Mouse (Mus musculus) 416B (cell line): ENCODE data around the gene Nfib.

Source experiments
- DNase-seq: peaks from one replicate; pipeline ENCODE4 v3.0.0; 2011; ENCODE audit warnings: low read depth

Nfib gene

GRCm38 (mm10) chr4:82430802-82431201, 274.7 kb downstream of the Nfib start:
- DNase-seq, result no peak

DNA sequence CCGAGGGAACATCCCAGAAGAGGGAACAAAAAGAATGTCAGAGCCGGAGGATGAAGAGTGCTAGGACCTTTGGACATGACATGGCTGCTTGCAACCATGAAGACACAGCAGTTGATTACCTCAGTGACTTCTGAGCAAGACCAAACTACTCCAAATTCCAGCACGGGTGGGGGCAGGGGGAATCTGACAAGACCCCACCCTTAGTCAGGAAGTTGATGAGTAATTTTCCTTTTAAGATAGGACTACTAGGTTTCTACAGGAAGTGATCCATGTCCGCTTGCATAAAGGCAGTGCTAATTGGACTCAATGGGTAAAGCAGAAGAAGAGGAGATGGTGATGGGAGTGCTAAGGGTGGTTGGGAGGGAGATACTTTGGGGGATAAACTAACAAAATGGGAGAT, 279.3 kb downstream of the Nfib start:
- peak; percentile 7 for DNase-seq

GRCm38 (mm10) chr4:82418241-82418640, 287.3 kb downstream of the Nfib start:
- no peak for DNase-seq

DNA sequence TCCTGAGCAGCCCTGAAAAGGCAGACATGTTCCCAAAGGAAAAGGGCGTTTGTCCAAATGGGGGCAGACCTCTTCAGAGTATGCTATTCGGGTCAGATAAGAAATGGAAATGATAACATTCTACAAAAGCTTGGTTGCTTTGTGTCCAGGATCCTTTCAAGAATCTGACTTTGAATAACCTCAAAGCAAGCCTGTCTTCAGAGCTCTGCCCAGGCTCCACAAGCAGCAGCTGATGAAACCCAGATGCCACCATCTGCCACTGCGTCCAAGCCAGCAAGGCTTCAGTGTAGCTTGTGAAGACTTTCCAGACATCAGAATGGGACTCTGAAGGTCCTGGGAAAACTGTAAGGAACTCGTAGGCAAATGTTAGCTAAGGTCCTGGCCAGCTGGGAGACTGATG, 289.7 kb downstream of the Nfib start:
- DNase-seq, result no peak

GRCm38 (mm10) chr4:82412651-82413050, 292.9 kb downstream of the Nfib start:
- DNase-seq, result no peak

- DNase-seq, result no peak
Observed at GRCm38 (mm10) chr4:82411965-82412364, 293.6 kb downstream of the Nfib start.

DNA sequence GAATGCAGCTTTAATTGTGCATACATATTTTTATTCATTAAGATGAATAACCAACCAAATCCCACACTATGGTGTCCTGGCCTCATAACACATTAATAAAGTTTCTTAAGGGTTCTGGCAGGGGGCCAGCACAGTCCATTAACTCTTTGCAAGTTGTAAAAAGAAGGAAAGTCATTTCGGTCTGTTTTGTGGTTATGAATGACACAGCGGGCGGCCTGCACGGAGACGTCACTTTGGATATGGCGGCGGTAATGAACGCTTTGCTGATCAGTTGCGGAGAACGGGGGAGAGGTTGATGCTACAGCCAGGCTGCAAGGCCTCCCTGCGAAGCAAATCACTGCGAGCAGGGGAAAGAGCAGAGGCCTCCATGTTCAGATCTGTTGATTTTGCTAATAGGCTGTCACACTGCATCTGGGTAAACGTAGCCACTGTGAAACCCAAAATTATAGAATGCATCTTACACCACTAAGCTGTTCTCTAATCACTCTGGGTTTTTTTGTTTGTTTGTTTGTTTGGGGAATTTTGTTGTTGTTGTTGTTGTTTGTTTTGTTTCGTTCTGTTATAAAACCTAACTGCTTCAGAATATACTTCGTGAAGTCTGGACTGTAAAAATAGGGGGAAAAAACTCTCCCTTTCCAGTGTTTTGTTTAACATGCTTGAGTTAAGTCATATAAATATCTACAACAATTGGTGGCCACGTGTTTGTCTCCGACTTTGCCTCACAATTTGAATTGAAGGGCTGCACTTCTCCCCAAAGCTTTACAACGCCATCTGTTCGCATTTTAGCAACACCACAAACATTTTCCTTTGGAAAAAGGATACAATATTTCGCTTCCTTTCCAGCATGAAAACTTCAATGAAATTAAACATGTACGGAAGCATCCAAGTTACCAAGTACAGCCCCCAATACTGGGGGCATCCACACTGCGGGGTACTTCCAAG, 296.8 kb downstream of the Nfib start:
- DNase-seq, result no peak

- DNase-seq, result no peak
Observed at GRCm38 (mm10) chr4:82406511-82406910, 299.0 kb downstream of the Nfib start.

DNA sequence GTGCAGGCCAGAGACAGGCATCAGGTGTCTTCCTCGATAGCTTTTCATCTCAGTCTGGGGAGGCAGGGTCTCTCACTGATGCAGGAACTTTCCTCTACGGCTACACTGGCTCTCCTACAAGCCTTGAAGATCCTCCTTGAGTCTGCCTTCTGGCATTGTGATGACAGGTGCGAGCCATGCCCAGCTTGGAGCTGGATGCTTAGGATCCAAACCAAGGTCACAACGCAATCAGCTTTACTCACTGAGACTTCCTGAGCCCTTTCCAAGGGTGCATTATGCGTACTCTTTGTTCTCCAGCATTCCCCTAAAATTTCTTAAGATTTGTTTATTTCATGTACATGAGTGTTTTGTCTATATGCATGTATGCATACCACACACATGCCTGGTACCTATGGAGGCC, 299.8 kb downstream of the Nfib start:
- DNase-seq, result no peak

DNA sequence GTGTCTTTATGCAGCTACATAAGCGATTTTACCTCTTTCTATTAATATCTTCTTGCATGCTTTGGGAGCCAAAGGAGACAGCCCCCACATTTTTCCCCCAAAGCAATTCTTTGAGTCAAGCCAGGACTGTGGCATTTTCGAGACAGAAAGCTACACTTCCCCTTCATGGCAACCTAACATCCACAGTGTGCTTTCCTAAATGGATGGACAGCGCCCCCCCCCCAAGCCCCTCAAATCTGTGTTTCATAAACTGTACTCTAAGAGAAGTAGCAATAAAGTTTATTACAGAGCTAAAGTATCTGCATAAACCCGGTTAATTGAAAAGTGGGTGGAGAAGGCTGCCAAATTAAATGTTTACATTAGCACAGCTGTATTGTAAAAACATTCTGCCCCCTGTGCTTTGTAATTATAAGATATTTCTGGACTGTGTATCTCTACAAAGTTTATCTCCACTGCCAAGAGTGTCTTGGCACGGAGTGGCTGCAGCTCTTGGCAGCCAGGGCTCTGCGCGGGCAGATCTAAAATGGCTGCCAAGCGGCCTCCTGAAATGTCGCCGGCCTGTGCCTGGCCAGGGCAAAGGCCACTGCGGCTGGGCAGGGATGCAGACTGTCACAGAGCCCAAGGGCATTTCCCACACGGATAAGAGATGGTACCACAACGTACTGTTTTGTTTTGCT, 301.4 kb downstream of the Nfib start:
- no peak for DNase-seq

DNA sequence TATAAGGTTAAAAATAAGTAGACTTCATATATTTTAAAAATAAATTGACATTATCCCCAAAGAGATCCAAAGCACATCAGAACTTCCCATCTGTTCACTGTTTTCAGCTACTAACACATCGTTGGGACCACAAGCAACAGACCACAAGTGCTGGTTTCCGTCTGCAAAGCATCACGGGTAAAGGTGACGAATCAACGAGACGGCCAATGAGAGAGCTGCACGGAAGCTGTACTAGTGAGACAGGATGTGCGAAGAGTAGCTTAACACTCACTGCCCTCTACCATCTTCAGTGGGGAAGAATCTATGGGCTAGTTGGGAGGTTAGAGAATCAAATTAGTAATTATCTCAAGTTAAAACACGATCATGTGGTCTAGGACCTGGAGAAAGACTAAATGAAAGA, 302.9 kb downstream of the Nfib start:
- DNase-seq, result no peak

DNA sequence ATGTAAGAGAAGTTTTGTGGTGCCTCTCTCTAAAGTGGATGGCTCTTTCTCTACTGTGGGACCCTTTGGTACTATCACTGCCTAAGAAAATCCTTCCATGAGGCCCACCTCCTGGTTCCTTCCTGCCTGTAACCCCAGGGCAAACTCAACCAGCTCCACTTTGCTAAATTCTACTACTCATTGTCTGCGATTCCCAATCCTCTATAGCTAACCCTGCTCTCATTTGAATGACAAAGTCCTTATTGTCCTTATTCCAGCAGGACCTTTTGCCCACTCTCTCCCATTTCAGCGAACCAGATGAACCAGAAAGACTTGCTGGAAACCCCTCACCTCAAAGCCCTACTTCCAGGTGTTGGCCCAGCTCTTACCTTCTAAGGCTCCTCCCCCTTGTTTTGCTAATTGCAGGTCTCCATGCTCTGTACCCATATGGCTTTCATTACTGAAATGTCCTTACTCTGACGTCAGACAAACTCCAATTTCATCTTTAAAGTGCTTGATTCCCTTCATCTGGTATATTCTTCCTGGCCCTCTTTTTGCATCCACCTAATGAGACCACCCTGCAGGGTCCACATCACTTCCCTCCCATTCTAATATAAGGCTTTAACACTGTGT, 304.0 kb downstream of the Nfib start:
- no peak for DNase-seq

GRCm38 (mm10) chr4:82400536-82400935, 305.0 kb downstream of the Nfib start:
- DNase-seq, result no peak

DNA sequence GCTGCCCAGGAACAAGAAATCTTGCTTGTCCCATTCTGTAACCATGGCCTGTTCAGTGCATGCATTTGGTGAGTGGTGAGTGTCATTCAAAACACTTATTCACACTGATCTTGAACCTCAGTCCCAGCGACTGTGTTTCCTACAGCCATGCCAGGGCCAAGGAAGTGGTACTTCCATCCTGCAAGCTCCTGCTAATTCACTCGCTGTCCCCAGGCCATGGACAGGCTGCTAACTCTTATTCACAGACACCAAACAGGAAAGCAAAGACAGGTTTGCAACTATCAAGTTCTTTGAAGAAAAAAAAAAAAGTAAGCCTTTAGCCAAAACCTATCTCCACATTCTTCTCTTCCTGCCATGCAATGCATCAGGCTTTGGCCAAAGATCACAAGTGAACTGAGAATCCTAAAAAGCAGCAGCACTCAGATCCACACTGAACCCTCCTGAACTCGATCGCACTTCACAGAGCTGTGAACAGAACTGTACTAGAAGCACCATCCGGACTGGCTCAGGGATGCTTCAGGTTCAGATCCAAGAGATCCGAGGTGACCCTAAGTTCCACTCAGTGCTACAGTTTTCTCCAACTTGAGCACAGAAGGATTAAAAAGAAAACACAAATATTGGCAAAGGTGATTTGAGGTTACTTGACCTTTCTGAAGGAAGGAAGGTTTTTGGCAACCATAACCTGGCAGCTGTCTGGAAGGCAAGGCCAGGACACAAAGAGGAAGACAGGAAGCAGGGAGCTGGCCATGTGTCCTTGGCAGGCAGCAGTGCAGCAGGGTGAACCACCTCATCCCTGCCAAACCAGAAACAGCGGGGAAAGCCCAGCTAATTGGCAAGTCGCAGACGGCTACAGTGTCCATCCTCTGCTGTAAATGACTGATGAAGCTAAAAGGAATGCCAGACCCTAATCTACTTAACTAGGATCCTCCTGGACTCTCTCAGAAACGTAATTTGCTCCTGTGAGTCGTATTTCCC, 305.9 kb downstream of the Nfib start:
- DNase-seq, result peak; percentile 22

DNA sequence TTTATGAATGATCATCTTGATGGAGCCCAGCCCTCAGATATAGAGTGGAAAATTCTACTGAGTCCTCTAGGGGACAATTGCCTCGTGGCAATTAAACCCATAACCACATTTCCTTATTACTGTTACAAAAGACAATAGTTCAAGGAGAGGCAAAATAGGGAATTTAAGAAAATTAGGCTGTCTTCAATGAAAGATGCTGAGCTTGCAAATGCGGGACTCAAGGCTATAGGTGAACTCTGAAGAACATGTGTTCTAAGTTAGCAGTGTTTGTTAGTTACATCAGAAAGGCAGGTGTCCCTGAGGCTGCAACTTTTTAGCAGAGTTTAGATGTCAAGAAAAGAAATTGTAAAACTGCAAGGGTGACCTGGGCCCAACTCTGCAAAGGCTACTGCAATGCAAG, 307.3 kb downstream of the Nfib start:
- DNase-seq, result no peak

GRCm38 (mm10) chr4:82396805-82397204, 308.7 kb downstream of the Nfib start:
- no peak for DNase-seq

DNA sequence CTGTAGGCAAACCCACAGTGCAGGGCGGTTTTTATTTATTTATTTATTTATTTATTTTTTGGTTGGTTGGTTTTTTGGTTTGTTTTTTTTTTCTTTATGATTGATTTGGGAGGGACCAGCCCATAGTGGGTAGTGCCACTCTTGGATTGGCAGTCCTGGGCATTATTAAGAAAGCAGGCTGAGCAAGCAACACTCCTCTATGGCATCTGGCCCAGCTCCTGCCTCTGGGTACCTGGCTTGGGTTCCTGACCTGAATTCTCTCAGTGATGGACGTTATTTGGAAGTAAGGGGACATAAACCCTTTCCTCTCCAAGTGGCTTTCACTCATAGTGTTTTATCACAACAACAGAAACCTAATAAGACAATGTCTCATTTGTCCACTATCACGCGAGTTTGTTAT, 309.5 kb downstream of the Nfib start:
- DNase-seq, result no peak

- peak; percentile 67 for DNase-seq
Observed at GRCm38 (mm10) chr4:82394346-82394745, 311.2 kb downstream of the Nfib start.

- DNase-seq, result no peak
Observed at GRCm38 (mm10) chr4:82393021-82393420, 312.5 kb downstream of the Nfib start.

DNA sequence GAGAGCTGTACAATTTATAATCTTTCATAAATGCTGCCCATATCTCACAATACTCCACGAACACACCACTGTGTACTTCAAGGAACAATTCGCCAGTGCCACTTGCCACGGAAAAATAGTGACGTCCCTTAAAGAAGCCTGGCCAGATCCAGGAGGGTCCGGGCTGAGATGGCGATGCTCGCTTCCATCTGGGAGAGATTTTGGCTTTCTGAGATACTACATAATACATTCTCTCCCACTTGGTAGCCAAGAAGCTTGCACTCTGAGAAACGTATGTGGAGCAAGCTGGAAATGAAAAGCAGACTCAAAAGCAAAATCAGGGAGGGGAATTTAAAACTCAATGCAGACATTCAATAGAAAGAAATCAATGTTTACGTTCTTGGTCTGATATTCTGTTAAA, 313.1 kb downstream of the Nfib start:
- DNase-seq, result no peak

- no peak for DNase-seq
Observed at GRCm38 (mm10) chr4:82391726-82392472, 313.7 kb downstream of the Nfib start.
